Mouse (Mus musculus): ENCODE results near the gene Khsrp.

DNA sequence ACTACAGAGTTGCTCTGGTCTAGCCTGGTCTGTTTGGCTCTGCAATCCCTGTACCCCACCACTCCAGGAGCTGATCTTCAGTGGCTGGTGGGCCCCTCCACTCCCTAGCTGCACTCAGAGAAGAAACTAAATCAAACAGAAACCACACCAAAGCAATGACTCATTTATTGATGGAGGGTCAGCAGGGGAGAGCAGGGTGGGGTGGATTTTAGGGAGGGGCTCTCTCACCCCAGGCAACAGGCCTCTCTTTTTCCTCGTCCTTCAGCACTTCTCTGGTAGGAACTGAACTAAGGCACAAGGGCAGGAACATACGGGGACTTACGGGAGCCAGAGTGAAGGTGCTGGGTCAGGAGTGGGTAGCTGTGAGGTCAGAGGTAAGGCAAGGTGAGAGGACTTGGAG lies 48.6 kb upstream of the Khsrp start:
- TF ChIP-seq GATA1 (IDR thresholded peaks at IDR 0.05; ENCODE audit: low read length) (no peak), TAL1 (IDR thresholded peaks at IDR 0.05; ENCODE audit: low read length) (no peak)

All from erythroblast, embryonic 14.5 days (primary cell).